Mouse (Mus musculus): ENCODE measurements around the gene Nrxn3. TPM values are rescaled to one million over a fixed set of nuclear protein-coding genes. Genes with fewer than 3 reads are reported as not detected.

The Nrxn3 gene
- total RNA-seq, 2 experiments from 2014 or later = 214 to 265 TPM

DNA sequence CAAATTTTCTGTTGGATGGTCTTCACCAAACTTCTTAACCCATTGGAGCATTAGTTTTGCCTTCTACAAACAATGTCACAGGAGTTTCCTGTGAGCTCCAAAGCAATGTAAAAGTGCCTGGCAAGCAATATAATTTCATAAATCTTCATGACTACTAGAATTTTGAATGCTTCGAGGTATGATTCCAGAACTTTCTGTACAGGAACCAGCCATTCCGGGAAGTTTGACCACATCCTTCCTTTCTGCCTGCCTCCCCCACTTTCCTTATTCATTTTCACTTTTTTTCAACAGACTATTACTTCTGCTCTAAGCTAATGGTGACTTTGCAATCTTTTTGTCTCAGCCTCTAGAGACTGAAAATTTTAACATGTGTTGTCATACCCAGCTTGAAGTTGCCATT lies 1218.1 kb downstream of the Nrxn3 start:
- DNase-seq (ENCODE audit: low spot score in 2 of 2) = no peak
- intact Hi-C loops (cut with DNase I) = no loop called here

DNA sequence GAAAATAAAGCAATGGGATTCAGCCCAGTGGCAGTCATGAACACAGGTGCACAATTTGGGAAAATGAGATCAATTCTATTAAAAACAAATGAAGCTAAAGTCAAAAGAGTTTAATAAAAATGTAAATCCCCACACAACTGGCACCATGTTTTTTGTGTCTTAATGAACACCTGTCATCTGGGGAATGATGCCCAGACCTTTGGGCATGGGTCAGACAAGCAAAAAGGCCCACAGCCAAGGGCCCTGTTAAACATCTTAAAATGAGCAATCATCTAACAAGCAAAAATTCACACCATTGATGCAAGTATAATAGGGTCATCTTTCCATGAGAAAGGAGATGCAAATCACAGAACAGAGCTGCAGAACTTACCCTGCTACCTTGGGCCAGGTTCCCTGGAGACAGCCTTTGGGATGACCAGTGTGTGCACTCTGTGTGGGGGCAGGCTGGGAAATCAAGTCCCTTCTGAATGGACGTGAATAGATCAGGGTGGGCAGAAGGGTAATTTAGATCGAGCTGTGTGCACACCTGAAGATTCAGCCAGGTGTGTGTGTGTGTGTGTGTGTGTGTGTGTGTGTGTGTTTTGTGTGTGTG lies 1223.3 kb downstream of the Nrxn3 start:
- intact Hi-C loops (cut with DNase I) = no loop called here
- no peak for DNase-seq (ENCODE audit: low spot score in 2 of 2)

DNA sequence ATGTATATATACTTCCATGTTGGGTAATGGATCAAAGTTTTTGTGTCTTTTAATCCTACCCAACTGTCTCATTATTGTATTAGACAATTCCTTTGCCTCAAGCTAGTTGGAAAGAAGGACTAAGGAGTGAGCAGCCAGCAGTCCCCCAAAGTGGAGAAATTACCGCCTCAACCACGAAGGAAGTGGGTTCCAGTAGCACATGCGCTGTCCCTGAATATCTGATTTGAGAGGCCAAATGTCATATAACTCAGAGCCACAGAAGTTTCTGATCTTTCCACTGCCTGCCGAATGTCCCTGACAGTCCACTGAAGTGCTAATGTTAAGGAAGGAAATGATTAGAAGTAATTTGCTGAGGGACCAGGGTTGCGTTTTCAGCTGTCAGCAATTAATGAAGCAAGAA lies 1223.8 kb downstream of the Nrxn3 start:
- no peak for DNase-seq (ENCODE audit: low spot score in 2 of 2)
- intact Hi-C loops (cut with DNase I) = no loop called here

DNA sequence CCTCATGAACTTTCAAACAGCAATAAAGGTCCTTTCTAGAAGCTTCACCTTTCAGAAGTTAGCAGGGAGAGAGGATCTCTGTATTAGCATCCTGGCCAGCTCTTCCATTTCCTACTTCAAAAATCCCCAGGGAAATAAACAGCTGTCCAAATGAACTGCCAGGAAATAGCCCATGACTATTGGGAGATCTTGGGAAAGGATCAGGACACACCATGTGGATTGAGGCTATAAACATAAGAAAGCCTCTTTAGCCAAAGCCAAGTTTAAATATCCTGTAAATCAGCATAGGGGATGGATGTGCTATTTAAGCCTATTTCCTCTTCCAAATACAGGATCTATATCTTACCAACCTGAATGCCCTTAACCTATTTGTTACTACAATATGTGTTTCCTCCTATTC lies 1230.6 kb downstream of the Nrxn3 start:
- DNase-seq (ENCODE audit: low spot score in 2 of 2) = no peak
- intact Hi-C loops (cut with DNase I) = no loop called here

DNA sequence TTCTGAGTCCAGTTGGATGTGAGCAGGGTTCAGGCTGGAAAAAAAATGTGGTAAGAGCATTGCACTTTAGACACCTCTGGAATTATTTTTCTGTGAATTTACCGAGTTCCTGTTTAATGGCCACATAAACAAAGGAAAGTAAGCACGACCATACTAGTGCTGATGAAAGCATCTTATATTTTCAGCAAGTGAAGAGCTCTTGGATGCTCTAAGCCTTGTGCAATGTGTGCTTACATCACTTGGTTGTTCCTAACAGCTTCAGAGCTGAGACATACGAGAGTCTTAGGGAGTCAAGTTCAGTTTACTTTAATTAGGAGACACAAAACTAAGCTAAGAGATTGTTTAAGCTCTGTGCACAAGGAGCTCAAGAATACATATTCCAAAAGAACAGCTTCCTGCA lies 1231.0 kb downstream of the Nrxn3 start:
- intact Hi-C loops (cut with DNase I) = no loop called here
- no peak for DNase-seq (ENCODE audit: low spot score in 2 of 2)

DNA sequence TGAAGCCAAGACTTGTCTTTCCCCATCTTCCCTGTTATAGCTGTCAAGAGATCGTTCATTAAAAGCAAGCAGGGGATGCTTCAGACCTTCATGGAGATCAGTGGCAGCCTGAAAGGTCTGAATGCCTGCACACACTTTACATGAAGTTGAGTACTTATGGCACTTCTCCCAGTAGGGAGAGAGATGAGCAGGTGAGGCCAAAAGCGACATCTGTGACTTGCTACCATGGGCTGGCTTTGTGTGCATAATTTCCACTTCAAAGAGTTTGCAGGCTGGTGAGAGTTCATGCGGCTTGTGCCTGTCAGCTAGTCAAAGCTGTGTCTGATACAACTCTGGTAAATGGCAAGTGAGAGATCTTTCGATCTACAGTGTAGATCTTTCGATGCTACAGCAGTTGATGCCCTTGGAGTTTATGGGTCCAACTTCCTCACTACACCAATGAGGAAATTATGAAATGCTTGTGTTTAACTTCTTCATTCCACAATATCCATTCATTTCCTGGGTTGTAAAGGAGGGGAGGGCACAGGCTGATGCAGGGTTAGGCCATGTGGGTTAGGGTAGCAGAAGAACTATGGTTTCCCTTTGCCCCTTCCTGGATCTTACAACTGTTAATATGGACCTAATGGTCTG lies 1231.9 kb downstream of the Nrxn3 start:
- intact Hi-C loops (cut with DNase I) = no loop called here
- DNase-seq (ENCODE audit: low spot score in 2 of 2) = no peak

DNA sequence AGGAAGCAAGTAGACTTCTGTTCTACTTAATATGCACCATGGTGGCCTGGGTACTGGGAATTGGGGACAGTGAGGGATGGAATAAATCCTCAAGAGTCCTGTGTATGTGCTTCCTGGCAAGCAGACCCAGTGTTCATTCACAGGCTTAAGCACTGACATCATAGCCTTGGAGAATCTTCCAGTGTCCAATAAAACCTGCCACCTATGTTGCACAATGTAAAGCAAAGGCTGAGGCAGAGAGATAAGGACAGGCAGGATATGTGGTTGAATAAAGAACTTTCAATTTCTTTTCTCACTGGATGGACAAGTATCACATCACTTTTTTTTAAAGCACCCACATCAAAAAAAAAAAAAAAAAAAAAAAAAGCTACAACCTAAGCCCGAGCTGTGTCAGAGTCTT lies 1240.4 kb downstream of the Nrxn3 start:
- intact Hi-C loops (cut with DNase I) = no loop called here
- no peak for DNase-seq (ENCODE audit: low spot score in 2 of 2)

DNA sequence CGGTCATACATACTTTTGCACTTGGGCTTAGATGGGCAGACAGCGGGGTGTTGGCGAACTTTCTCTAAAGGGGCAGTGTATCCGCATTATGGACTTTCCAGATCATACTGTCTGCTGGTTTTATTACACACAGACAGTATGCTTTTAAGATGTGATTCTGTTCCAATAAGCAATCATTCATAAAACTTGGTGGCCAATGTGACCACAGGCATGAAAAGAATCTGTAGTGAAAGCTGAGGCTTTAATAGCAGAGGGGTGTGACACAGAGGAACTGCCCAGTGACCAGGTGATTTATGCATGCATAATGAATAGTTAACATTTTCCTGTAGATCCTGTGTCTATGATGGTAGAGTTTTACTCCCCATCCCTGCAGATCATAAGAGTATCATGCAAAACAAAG lies 1254.0 kb downstream of the Nrxn3 start:
- DNase-seq (ENCODE audit: low spot score in 2 of 2) = no peak
- intact Hi-C loops (cut with DNase I) = no loop called here

DNA sequence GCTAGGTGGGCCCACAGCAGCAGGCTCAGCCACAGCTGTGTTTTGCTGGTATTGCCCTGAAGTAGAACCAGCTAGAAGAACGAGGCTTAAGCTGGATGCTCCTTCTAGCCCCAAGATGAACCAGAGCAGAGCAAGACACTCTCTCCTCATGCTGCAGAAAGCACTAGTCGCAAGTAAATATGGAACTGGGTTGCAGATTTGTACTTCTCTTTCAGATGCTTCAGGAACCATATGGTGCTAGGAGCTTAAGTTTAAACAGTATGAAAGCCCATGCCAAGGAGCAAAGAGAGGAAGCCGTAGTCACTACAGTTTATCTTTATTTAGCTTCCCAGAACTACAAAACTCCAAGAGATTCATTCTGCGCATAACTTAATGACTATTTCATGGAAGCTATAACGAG lies 1254.8 kb downstream of the Nrxn3 start:
- DNase-seq (ENCODE audit: low spot score in 2 of 2) = peak; percentile 8 to 9
- intact Hi-C loops (cut with DNase I) = no loop called here

DNA sequence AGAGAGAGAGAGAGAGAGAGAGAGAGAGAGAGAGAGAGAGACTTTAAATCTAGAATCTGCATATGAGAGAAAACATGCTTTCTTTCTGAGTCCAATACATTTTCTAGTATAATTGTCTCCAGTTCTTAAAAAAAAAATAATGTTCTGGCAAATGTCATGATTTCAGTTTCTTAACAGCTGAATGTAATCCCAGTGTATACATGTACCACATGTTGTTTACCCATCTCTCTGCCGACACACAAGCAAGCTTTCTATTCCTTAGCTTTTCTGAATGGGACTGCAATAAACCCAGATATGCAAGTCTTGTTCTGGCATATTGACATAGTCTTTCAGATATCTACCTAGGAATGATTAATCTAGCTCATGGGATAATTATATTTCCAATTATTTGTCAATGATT lies 1256.5 kb downstream of the Nrxn3 start:
- intact Hi-C loops (cut with DNase I) = no loop called here
- no peak for DNase-seq (ENCODE audit: low spot score in 2 of 2)

DNA sequence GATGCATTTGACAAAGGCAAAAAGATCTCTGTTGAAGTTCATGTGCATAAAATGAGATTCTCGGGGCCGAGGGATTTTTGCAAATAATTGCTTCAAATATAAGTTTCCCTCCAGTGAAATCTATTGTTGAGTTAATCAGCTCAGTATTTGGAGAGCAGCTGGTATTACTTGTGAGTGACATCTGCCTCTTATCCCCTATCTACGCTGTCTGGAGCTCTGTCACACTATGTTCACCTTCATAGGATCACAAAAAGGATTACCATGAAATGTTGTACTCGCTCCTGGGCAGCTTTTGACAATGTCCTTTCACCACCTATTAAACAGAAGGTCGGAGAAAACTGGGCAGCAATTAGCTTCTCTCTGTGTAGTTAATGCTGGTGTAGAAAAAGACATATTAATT lies 1259.8 kb downstream of the Nrxn3 start:
- intact Hi-C loops (cut with DNase I) = no loop called here
- DNase-seq (ENCODE audit: low spot score in 2 of 2) = no peak

DNA sequence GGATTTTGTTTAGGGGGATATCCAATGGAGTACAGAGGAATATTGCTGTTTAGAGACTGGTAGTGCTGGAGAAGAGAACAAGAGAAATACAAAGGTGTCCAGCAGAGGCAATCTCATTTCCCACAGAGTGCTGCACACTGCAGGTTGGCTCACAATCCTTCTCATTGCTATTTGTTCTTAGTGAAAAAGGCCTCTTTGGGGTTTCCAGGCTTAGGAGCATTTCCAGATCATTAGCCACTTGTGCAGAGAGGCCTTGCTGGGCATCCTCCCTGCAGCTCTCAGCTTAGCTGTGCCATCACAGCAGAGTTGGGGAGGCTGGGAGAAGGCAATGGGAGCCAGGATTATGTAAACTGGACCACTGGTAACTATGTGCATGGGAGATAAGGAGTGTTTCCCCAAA lies 1260.7 kb downstream of the Nrxn3 start:
- intact Hi-C loops (cut with DNase I) = no loop called here
- no peak for DNase-seq (ENCODE audit: low spot score in 2 of 2)

DNA sequence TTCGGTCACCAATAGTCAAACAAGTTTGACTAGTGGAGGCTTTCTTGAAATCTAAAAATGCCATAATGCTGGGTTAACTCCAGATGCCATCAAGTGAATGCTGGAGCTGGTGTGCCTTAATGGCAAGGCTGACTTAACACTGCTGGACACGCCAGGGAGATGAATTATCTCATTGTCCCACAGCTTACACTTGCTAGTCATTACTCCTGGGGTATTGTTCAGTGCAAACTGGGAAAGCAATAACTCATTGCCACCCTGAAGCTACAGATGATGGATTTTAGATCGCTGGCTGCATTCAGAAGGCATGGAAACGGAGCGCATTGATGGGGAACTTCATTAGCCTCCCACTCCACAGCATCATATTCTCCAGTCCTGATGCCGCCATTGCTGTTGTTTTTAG lies 1263.5 kb downstream of the Nrxn3 start:
- intact Hi-C loops (cut with DNase I) = no loop called here
- no peak for DNase-seq (ENCODE audit: low spot score in 2 of 2)

DNA sequence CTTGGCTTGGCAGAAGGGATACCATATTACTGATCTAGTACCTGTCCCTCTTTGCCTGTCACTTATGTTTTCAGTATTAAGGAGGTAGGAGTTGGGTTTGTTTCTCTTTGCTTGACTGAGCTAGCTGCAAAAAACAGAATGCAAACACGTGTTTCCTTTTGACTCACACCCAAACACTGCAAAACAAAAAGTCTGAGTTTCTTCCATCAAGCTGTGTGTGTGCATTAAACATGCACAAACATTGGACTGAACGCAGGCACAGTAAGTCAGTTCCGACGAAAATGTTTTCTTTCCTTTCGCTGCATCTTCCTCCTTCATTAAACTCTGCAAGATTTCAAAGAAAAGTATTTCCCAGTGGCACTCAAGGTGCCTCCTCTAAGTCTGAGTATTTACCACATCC lies 1270.6 kb downstream of the Nrxn3 start:
- DNase-seq (ENCODE audit: low spot score in 2 of 2) = no peak
- intact Hi-C loops (cut with DNase I) = no loop called here

DNA sequence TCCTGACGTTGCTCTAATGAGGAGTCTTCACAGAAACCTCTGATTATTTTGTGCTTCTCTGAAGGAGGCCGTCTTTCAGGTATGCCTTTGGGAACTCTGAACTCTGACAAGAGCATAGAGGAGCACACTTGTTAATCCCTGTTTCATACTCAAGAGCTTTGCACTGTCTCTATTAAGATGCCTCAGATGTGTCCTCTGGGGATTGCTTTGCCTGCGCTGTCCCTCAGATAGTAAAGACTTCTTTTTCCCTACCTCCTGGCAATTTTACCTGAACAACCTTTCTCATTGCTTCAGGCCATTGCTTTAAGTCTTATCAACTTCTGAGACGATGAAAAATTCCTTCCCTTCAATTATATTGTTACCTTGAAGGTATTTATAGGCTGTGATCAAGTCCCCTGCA lies 1272.7 kb downstream of the Nrxn3 start:
- DNase-seq (ENCODE audit: low spot score in 2 of 2) = no peak

DNA sequence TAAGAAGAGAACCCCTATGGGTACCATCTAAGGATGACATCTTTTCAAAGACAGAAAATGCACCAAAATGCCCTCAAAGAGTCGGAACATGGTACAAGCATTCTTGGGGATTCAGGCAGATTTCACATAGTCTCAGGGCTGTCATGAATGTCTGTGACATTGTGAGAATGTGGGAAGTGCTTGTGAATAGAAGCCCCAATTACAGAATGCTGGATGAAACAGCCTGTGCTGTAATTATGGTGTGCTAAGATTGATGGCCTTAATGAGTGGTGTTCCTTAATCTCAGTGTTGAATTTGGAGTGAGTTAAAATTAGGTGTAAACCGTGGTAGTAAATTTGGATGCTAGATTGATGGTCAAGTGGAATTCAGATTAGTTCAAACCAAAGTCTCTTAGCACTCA lies 1287.6 kb downstream of the Nrxn3 start:
- intact Hi-C loops (cut with DNase I) = no loop called here
- no peak for DNase-seq (ENCODE audit: low spot score in 2 of 2)

More for the DNA sequence above, 1272.7 kb downstream of the Nrxn3 start:
- intact Hi-C loops (cut with DNase I) = no loop called here

DNA sequence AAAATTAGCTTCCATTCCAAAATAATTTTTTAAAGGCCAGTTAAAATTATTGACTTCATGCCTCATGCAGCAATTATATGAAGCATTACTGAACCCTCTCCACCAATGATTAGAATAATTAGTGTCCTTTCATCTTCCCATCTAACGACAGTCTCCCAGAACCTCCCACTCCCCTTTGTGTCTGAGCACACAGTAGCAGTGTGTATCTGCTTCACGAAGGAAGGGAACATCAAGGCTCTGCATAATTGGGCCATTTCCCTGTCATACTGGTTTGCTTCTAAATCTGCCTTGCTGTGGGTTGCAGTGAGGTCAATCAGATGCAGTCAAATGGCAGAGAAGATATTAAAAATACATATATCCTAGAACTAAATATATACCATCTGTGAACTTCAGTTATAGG lies 1291.3 kb downstream of the Nrxn3 start:
- no peak for DNase-seq (ENCODE audit: low spot score in 2 of 2)
- intact Hi-C loops (cut with DNase I) = no loop called here

DNA sequence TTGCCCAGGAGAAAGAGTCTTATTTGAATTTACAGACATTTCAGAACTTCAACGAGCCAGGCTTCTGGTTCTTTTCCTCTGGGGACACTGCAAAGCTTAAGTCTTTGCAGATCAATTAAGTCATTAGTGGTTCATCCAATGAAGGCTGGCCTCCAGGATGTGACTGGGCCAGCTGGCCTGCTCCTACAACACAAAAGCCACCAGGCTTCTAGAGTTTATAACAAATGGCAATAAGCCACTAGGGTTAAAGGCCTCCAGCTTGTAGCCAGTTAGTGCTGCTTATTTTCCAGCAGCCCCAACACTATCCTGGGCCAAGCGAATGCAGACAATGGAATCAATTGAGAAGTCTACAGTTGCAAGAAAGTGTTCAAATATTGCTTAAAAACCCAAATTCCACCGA lies 1304.3 kb downstream of the Nrxn3 start:
- no peak for DNase-seq (ENCODE audit: low spot score in 2 of 2)
- intact Hi-C loops (cut with DNase I) = no loop called here

DNA sequence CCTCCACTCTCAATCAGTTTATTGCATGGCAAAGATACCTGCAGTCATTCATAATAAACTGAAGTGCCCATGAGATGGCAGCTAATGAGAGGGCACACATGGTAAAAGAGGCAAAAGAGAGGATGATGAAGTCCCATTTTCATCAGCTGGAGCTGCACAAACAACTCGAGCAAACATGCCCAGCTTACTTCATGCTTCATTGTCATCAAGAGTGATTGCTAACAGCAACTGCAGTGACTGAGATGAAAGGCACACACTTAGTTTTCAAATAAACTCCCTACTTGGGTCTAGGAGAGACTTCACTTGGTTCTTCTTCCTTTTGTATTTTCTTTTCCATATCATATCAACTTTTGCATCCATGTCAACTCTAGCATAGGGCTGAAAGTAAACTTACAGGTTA lies 1318.4 kb downstream of the Nrxn3 start:
- DNase-seq (ENCODE audit: low spot score in 2 of 2) = no peak
- intact Hi-C loops (cut with DNase I) = no loop called here

DNA sequence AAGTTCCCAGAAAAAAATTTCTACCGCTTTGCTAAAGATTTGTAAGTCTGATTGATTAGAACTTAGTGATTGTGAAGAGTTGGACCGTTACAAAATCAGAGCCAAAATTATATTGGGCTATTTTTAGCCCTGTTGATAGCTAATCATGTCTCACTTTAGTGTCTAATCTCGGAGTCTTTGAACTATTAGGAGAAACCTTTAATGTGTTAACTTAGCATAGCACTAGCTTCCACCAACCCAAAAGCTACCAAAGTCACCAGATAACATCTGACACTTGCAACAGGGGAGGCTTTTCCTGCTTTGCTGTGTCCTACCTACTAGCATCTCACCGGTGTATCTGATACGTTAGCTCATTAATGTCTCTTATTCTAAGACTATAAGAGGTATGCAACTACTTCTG lies 1333.6 kb downstream of the Nrxn3 start:
- no peak for DNase-seq (ENCODE audit: low spot score in 2 of 2)
- intact Hi-C loops (cut with DNase I) = no loop called here

DNA sequence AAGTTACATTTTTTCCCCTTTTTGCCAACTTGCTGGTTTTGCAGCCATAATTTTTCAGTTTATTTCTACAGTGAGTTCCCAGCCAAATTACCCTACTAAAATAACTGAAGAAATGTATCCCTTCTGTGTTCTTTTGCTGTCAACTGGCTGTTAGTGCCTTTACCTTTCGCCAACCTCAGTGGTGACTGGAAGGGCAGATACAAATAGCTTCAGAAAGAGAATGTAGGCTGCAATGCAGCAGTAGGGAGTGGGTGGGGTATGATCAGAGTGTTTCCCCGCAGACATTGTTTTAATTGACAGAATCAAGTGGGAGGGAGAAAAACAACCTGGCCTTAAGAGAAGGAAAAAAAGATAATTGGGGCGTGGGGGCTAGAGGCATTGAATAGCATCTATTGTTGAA lies 1337.1 kb downstream of the Nrxn3 start:
- intact Hi-C loops (cut with DNase I) = no loop called here
- DNase-seq (ENCODE audit: low spot score in 2 of 2) = peak; percentile 6 to 19

DNA sequence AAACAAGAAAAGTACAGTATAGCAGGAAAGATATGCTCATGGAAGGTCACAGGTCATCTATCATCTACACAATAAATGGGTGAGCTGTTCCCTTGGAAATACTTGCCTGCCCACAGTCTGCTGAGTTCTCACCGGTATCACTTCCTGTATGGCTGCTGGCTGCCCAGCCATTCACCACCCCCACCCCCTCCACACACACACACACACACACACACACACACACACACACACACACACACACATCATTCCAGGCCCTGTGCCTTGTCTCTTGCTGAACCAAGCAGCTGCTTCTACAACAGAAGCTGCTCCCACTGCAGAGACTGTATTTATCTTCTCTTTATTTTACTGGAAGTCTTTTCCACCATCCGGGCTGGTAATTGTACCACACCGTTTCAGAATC lies 1338.6 kb downstream of the Nrxn3 start:
- intact Hi-C loops (cut with DNase I) = no loop called here
- no peak for DNase-seq (ENCODE audit: low spot score in 2 of 2)

All from left cerebral cortex, postnatal 36 days (tissue).